Mouse (Mus musculus): ENCODE measurements around the gene Zfp653. TPM values are rescaled to one million over a fixed set of nuclear protein-coding genes. Genes with fewer than 3 reads are reported as not detected.

Zfp653 gene
- polyA plus RNA-seq, 1 experiment from 2014 or later, result 14.2 TPM

Small RNAs within 50 kb of the gene (microRNA-seq; reads per million reads assigned to microRNA genes)
- not detected for gene Mir7084

Other genes with a start within 250 kb of the Zfp653 start
- gene Angptl8, start 235.9 kb downstream of the Zfp653 start, polyA plus RNA-seq (2015; fragmentation: Nextera tagmentation; extraction: Ambion mirVana), result 5.4 and 6.0 TPM in 2 replicates
- gene Dock6, start 218.7 kb downstream of the Zfp653 start, polyA plus RNA-seq (2015; fragmentation: Nextera tagmentation; extraction: Ambion mirVana), result 46.8 and 47.1 TPM in 2 replicates
- 14.2 and 14.4 TPM in 2 replicates for gene Rab3d, start 153.2 kb downstream of the Zfp653 start, polyA plus RNA-seq (2015; fragmentation: Nextera tagmentation; extraction: Ambion mirVana)
- gene Ccdc159, start 143.9 kb downstream of the Zfp653 start, polyA plus RNA-seq (2015; fragmentation: Nextera tagmentation; extraction: Ambion mirVana), result 5.4 and 6.0 TPM in 2 replicates
- gene Tmem205, start 143.8 kb downstream of the Zfp653 start, polyA plus RNA-seq (2015; fragmentation: Nextera tagmentation; extraction: Ambion mirVana), result 70.3 and 75.4 TPM in 2 replicates
- 10.4 and 10.7 TPM in 2 replicates for gene Plppr2, start 134.3 kb downstream of the Zfp653 start, polyA plus RNA-seq (2015; fragmentation: Nextera tagmentation; extraction: Ambion mirVana)
- gene Swsap1, start 115.6 kb downstream of the Zfp653 start, polyA plus RNA-seq (2015; fragmentation: Nextera tagmentation; extraction: Ambion mirVana), result 9.0 TPM in 2 replicates
- 11.8 and 15.7 TPM in 2 replicates for gene Epor, start 107.9 kb downstream of the Zfp653 start, polyA plus RNA-seq (2015; fragmentation: Nextera tagmentation; extraction: Ambion mirVana)
- 33.9 and 34.2 TPM in 2 replicates for gene Rgl3, start 81.9 kb downstream of the Zfp653 start, polyA plus RNA-seq (2015; fragmentation: Nextera tagmentation; extraction: Ambion mirVana)
- 1.9 TPM in 2 replicates for gene Ccdc151, start 68.7 kb downstream of the Zfp653 start, polyA plus RNA-seq (2015; fragmentation: Nextera tagmentation; extraction: Ambion mirVana)
- 157 and 161 TPM in 2 replicates for gene Prkcsh, start 68.6 kb downstream of the Zfp653 start, polyA plus RNA-seq (2015; fragmentation: Nextera tagmentation; extraction: Ambion mirVana)
- gene Elavl3, start 19.4 kb downstream of the Zfp653 start, polyA plus RNA-seq (2015; fragmentation: Nextera tagmentation; extraction: Ambion mirVana), result 0.10 and 0.37 TPM in 2 replicates
- gene Gm49318, start 117 bp downstream of the Zfp653 start, polyA plus RNA-seq (2015; fragmentation: Nextera tagmentation; extraction: Ambion mirVana), result not detected in 2 replicates
- gene Ecsit, start 14.1 kb upstream of the Zfp653 start, polyA plus RNA-seq (2015; fragmentation: Nextera tagmentation; extraction: Ambion mirVana), result 54.4 and 62.7 TPM in 2 replicates
- gene Cnn1, start 27.8 kb upstream of the Zfp653 start, polyA plus RNA-seq (2015; fragmentation: Nextera tagmentation; extraction: Ambion mirVana), result 13.3 and 49.9 TPM in 2 replicates
- 195 and 203 TPM in 2 replicates for gene Elof1, start 45.8 kb upstream of the Zfp653 start, polyA plus RNA-seq (2015; fragmentation: Nextera tagmentation; extraction: Ambion mirVana)
- 5.8 and 6.7 TPM in 2 replicates for gene Acp5, start 64.3 kb upstream of the Zfp653 start, polyA plus RNA-seq (2015; fragmentation: Nextera tagmentation; extraction: Ambion mirVana)
- 70.2 and 72.4 TPM in 2 replicates for gene Pigyl, start 85.5 kb upstream of the Zfp653 start, polyA plus RNA-seq (2015; fragmentation: Nextera tagmentation; extraction: Ambion mirVana)
- 0.20 and 0.32 TPM in 2 replicates for gene Zfp872, start 116.7 kb upstream of the Zfp653 start, polyA plus RNA-seq (2015; fragmentation: Nextera tagmentation; extraction: Ambion mirVana)
- gene Zfp809, start 154.3 kb upstream of the Zfp653 start, polyA plus RNA-seq (2015; fragmentation: Nextera tagmentation; extraction: Ambion mirVana), result 20.0 and 21.7 TPM in 2 replicates
- 4.9 and 5.2 TPM in 2 replicates for gene Zfp599, start 188.5 kb upstream of the Zfp653 start, polyA plus RNA-seq (2015; fragmentation: Nextera tagmentation; extraction: Ambion mirVana)
- 20.7 and 23.0 TPM in 2 replicates for gene Zfp810, start 236.3 kb upstream of the Zfp653 start, polyA plus RNA-seq (2015; fragmentation: Nextera tagmentation; extraction: Ambion mirVana)